Mouse (Mus musculus) ES-E14 (cell line): ENCODE measurements around the gene Spata32.

Experiments
- MAFK ChIP-seq: IDR thresholded peaks from 2 replicates; pipeline ENCODE4 v1.6.1; 2014; ENCODE audit warnings: mild to moderate bottlenecking, low read depth, low read length, inconsistent platforms; ENCODE audit not compliant: insufficient read depth
- ZNF384 ChIP-seq: IDR thresholded peaks from 2 replicates; pipeline ENCODE4 v1.6.1; 2012; ENCODE audit warnings: low read depth, low read length, inconsistent platforms

DNA sequence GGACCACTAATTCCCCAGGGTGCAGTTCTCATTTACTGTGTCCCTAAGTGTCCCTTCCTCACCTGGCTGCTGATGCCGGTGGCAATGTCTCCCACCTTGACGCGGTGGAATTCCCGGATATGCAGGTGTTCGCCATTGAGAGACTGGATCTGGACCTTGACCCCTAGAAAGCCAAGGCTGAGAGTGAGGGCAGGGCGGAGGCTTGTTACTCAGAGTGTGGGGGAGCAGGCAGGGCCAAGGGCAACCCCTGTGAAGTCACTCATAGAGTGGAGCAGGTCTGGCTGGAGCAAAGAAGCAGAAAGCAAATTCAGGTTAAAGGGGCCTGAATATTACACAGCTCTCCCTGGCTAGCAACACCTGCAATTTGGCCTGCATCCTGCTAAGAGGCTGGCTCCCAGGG lies 3.2 kb upstream of the Spata32 start:
- TF ChIP-seq MAFK = no peak
- TF ChIP-seq ZNF384 = no peak
